Mouse (Mus musculus) lung, postnatal 25 days (tissue): Measurements from ENCODE around the gene Spag9.

Source experiments
- DNase-seq: peaks from one replicate; pipeline ENCODE4 v3.0.0; 2022; ENCODE audit warnings: low spot score

The Spag9 gene

GRCm38 (mm10) chr11:94158521-94158920 lies 162.6 kb downstream of the Spag9 start:
- no peak for DNase-seq

DNA sequence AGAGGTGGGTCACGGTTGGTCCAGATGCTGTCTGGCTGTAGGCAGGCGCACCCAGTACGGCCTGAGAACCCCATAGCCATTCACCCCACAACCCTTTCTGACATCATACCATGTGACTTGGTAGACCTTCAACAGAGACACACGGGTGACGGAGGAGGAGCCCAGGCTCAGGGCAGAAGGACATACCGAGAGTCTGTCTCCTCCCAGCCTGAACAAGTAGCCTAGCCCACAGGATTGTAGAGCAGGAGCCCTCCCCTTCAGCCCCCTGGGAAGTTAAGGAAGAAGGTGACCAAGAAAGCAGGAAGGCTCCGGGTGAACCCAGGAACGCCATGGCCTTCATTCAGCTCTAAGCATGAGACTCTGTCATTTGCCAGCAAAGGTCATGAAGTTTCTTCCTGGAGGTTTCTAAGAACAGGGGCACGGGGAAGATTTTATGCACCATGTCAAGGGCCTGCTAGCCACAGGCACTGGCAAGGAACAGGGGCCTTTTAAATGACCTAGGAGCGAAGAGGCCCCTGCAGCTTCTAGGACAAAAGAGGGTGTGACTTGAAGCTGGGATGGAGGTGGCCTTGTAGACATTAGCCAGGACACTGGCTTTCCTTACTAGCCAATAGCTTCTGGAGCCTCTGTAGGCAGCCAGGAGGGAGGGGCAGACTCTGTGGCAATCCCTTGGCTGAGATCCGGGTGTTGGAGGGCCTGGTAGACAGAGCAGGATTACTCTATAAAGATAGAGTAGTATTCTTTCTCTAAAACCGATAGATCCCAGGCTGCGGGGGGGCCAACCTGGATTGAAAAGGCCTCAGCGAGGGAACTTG lies 163.4 kb downstream of the Spag9 start:
- DNase-seq = peak; percentile 81

DNA sequence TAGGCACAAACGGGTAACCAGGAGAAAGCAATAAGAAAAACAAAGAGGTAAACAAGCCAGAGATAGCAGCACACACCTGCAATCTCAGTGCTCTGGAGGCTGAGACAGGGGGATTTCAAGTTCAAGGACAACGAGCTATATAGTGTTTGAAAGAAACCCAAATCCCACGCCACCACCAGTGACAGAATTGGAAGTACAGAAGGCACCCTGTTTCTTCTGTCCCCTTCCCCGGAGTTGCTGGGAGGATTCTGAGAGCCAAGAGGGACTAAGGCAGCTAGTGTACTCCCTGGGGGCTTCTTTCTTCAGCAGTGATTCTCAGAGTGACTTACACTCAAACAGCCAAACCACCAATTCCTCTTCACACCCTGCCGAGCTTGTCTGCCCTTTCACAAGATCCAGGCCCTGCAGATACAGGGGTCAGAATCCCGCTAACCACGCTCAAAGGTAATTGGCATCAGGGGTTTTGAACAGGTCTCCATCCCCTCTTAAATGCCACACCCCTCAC lies 164.1 kb downstream of the Spag9 start:
- DNase-seq = no peak

DNA sequence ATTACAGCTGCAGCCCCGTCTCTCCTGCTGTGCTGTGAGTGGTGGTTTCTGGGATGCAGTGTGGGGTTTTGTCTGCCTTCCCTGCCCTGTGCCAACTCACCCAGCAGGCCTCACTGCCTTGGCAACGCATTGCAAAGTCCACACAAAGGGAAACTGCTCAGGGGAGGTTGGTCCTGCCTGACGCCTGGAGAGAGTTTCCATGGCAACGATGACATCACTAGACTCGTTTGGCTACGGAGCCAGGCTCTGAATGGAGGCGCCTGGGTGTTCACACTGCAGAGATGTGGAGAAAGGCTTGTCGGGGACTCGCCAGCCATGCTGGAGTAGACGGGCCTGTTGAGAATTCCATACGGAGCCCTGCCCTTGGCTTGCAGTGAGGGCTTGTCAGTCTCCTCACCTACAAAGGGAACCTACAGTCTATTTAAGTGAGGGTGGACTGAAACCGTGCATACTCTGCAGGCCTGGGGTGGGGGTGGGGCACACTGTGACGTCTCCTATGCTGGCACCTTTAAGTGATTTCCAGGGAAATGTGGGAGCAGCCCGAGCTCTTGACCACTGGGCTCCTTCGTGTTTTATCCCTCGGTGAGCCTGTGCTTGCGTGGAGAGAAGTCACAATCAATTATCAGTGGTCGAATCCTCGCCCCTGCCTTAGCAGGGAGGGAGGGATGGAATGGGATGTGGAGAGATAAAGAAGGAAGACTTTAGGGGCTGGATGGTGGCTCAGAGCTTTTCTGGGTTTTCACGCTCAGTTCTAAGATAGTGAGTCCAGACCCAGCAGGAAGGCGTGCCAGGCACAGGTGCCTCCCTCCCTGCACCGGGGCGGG lies 164.8 kb downstream of the Spag9 start:
- peak; percentile 92 for DNase-seq

- DNase-seq = peak; percentile 85
Observed at GRCm38 (mm10) chr11:94161267-94161646, 165.4 kb downstream of the Spag9 start.

DNA sequence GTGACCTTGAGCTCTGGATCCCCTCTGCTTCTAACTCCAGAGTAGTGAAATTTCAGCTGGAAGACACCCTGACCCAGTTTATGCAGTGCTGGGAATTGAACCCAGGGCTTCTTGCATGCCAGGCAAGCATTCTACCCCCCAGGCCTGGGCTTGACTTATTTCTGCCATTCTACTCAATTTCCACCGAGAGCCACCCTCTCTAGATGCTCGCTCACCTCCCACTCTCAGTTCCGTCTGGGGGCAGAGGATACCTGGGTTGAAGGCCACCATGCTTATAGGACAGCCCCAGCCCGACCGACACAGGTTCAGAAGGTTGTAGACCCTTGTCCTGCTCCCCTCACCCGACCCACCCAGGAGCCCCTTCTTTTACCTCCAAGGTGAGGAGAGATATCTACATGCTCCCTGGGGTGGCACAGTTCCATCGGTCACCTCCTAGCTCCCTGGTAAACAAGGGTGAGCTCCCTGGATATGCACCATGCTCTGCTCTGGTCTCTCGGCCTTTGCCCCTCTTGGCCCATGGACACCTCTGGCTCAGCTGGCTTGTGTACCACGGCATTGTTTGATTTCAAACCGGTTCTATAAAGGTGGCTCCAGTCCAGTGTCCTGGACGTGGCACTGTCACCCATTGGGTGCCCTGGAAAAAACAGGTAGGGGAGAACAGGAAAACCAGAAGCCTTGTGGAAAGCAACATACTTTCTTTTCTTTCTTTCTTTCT lies 166.1 kb downstream of the Spag9 start:
- peak; percentile 75 for DNase-seq

GRCm38 (mm10) chr11:94163005-94163767 lies 167.3 kb downstream of the Spag9 start:
- no peak for DNase-seq

GRCm38 (mm10) chr11:94165745-94166144 lies 169.9 kb downstream of the Spag9 start:
- no peak for DNase-seq

DNA sequence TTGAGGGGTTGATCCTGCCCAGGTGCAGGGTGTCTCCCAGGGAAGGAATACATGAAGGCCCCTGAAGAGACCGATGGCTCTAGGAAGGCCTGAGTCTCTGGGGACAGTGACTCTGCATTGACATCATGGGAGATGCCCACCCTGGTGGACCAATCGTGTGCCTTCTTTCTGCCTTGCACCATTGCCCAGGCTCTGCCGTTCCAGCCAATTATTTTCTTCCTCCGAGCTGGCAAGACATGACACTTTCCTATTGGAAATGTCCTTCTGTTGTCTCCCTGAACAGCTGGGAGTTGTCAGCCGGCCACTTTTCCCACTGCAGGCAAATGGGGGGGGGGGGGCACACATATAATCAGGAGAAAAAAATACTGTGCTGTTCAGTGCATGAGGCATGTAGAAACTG lies 172.3 kb downstream of the Spag9 start:
- no peak for DNase-seq

DNA sequence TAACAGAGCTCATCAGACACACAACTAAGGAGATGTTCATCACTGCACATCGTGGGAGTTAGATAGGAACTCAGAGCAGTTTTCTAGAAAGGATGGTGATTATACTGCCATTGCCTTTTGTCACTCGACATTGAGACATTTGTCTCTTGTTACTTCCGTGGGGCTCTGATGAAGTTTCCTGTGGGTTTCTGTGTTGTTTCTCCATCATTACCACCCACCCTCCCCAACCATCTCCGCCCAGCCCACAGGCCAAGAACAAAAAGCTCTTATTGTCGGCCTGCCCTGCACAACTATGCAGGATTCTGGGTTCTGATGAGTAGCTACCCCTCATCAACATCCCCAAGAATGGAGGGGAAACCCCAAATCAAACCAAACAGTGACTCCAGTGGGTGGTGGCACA lies 173.7 kb downstream of the Spag9 start:
- no peak for DNase-seq

DNA sequence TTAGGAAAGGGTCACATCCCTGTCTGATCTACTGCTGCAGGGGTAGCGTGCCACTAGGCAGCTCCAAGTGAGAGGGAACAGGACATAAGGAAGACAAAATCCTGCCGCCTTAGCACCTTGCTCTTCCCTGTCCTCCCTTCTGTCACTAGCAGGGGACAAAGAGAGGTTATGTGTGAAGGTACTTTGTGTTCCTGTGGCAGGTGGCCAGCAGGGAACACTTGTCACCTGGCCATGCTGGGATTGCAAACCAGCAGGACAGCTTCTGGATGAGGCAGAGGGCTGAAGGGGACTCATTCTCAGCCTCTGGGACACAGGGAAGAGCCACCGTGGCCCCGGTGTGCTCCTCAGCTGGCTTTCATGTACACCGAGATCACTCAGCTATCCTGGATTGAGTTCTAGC lies 175.8 kb downstream of the Spag9 start:
- DNase-seq = no peak

GRCm38 (mm10) chr11:94172186-94172585 lies 176.3 kb downstream of the Spag9 start:
- DNase-seq = peak; percentile 56

DNA sequence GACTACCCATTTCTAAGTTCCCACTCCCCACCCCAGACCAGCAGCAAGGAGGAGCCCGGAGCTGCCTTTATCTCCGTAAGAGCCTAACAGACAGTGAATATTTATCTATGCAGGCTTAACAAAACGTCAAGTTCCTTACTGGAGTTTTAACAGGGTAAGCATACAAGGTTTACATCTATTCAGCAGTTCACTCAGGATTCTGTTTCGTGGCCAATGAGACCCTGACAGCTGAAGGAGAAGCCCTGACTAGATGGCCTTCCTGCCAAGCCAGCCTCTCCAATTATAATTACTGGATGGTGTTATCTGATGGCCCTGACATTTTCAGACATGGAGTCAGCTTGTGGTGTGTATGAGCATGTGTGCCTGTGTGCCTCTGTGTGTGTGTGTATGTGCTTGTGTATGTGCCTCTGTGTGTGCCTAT lies 177.8 kb downstream of the Spag9 start:
- DNase-seq = no peak

- no peak for DNase-seq
Observed at GRCm38 (mm10) chr11:94175288-94175687, 179.4 kb downstream of the Spag9 start.
